Mouse (Mus musculus): Measurements from ENCODE around the gene Nup210. TPM values are rescaled to one million over a fixed set of nuclear protein-coding genes. Genes with fewer than 3 reads are reported as not detected.
A peak's percentile ranks its signal among the peaks of the same experiment; 100 is the strongest.

The Nup210 gene
- polyA plus RNA-seq (2012; ENCODE audit: insufficient read depth, insufficient read length, low replicate concordance, missing spikeins), result not detected in 2 replicates

DNA sequence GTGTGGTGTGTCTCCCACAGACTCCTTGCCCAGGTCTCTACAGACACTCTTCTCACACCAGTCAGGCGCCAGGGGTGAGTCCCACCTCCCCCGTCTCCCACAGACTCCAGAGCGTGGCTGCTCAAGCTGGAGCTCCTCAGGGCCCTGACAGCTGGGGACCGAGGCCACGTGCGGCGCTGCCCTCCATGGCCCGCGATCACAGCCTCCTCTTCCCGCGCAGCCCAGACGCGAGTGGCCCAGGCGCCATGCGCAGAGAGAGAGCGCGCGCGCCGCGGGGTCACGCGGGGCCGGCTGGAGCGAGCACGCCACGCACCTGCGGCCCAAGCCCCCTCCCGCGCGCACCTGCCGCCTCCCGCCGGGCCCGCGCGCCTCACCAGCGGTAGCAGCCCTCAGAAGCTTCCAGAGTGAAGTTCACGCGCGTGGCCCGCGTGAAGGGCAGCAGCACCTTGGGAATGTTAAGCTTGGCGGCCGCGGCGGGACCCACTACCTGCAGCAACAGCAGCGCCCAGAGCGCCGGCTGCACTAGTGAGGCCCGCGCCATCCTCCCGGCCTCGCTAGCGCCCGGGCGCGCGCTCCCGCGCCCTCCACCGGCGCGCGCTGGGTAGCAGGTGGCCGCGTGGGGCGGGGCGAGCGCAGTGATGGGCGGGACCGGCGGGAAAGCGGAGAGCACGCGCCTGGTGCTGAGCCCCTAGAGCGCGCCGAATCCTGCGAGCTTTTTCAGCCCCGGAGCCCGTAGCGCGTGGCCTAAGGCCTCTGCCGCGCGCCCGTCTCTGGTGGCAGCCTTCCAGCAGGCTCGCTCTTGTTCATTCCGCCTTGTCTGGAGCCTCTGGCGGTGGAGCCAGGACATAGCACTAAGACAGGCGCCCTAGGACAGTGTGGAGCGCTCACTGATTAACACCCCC is at the start of gene Nup210:
Gene Nup210, minus strand, starts transcription at position 586 of the 902 bp plus-strand sequence.
- Histone ChIP-seq H3K27ac (ENCODE audit: insufficient read depth, low read depth, low read length) (peak within 1 kb of the TSS; percentile 80), H3K4me1 (ENCODE audit: control insufficient read depth, insufficient read depth, low read length) (peaks cover 12% of the 10 kb centered on the region), H3K4me3 (ENCODE audit: insufficient read depth, low read depth, low read length) (peak within 1 kb of the TSS; percentile 77)
- TF ChIP-seq CTCF (IDR thresholded peaks at IDR 0.05; ENCODE audit: insufficient read depth, low read depth, low read length) (peak; percentile 73), POLR2A (IDR thresholded peaks at IDR 0.05; ENCODE audit: insufficient read depth, low read depth, low read length) (peak; percentile 94)
- under 1% methylated on average over 93 of the region's 93 CpGs for whole genome bisulfite sequencing

DNA sequence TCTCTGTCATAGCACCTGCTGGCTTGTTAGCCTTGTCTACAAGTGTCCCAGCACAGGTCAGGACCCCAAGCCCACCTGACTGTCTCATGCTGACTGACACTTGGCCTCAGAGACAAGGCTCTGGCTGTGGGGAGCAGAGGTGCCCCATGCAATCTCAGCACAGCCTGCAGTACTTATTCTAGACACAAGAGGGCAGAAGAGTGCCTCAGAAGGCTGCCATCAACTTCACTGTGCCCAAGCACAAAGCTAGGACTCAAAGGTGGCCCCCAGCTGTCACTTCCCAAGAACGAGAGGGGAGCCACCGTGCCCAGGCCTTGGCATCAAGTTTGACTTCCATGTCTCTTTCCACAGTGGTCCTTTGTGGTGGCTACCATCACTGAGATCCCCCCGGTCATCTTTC is 48.6 kb upstream of the Nup210 start:
- 30% methylated on average over 3 of the region's 3 CpGs for WGBS
- no peak overlapping the region for H3K4me3 ChIP-seq (ENCODE audit: insufficient read depth, low read depth, low read length)
- TF ChIP-seq CTCF (IDR thresholded peaks at IDR 0.05; ENCODE audit: insufficient read depth, low read depth, low read length) (0 out of 2 replicates have a peak, but pooled peaks have one; percentile 40), POLR2A (IDR thresholded peaks at IDR 0.05; ENCODE audit: insufficient read depth, low read depth, low read length) (no peak)
- H3K27ac ChIP-seq (ENCODE audit: insufficient read depth, low read depth, low read length), result no peak overlapping the region
- peaks cover 11% of the 10 kb centered on the region for H3K4me1 ChIP-seq (ENCODE audit: control insufficient read depth, insufficient read depth, low read length)

DNA sequence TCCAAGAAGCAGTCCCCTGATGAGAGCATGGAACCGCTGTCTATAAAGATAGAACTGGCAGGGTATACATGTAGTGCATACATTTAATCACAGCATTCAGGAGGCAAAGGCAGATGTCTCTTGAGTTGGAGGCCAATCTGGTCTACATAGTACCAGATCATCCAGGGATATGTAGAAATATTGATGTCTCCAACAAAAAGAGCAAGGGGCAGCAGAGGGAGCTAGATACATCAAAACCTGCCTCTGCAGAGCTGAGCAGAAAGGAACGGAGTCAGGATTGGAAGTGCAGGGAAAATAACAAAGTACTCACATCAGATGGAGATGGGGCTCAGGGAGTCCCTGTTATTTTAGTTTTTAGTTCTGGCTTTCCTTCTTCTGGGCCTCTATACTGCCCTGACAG is 48.0 kb upstream of the Nup210 start:
- no peak overlapping the region for H3K27ac ChIP-seq (ENCODE audit: insufficient read depth, low read depth, low read length)
- H3K4me1 ChIP-seq (ENCODE audit: control insufficient read depth, insufficient read depth, low read length), result peaks cover 16% of the 10 kb centered on the region
- 55% methylated on average over 2 of the region's 2 CpGs for WGBS
- H3K4me3 ChIP-seq (ENCODE audit: insufficient read depth, low read depth, low read length), result no peak overlapping the region
- TF ChIP-seq CTCF (IDR thresholded peaks at IDR 0.05; ENCODE audit: insufficient read depth, low read depth, low read length) (no peak), POLR2A (IDR thresholded peaks at IDR 0.05; ENCODE audit: insufficient read depth, low read depth, low read length) (no peak)

DNA sequence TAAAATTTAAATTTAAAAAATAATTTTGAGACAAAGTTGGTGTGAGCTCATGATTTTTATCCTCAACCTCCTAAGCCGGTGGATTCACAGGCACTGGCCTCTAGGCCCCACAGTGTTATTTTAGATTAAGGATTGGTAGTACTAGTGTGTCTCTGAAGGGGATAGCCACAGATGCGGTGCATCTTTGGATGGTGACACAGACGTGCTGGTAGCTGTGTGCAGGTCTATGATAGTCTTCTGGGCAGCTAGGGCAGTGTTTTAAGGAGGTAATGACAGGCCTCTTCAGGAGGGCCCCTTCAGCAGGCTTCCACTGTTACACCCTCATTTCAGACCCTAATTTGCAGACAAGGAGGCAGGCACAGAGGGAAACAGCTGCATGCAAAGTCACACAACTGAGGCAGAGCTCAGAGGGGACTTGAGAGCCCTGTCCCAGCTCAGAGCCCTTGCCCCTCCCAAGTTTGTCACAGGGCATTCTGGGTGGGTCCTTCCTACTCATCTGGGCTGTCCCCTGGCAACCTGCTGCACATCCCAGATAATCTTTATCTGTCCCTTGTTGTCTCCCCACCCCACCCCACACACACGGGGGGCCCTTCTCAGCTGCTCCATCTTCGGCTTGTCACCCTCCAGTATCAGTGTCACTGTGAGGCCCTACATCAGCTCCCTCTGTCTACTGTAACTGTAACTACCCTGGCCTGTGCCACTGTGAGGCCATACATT is 46.7 kb upstream of the Nup210 start:
- Histone ChIP-seq H3K4me3 (ENCODE audit: insufficient read depth, low read depth, low read length) (no peak overlapping the region), H3K4me1 (ENCODE audit: control insufficient read depth, insufficient read depth, low read length) (peaks cover 25% of the 10 kb centered on the region), H3K27ac (ENCODE audit: insufficient read depth, low read depth, low read length) (no peak overlapping the region)
- TF ChIP-seq CTCF (IDR thresholded peaks at IDR 0.05; ENCODE audit: insufficient read depth, low read depth, low read length), result no peak
- 67% methylated on average over 5 of the region's 5 CpGs for WGBS

DNA sequence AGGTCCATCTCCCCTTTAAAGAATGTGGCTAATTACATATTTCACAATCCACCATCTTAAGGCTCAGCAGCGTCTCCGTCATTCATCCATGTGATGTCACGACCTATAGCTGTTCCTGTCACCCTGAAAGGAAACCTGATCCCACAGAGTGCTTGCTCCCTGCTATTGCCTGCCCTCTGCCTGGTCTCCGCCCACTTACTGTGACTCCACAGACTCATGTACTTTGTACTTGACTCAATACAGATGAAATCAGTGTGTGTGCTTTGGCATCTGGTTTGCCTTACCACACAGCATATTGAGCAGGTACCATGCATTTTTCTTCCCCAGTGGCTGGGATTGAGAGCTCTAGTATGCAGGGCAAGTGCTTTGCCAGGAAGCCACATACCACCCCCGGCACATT is 45.7 kb upstream of the Nup210 start:
- Histone ChIP-seq H3K4me3 (ENCODE audit: insufficient read depth, low read depth, low read length) (no peak overlapping the region), H3K27ac (ENCODE audit: insufficient read depth, low read depth, low read length) (no peak overlapping the region), H3K4me1 (ENCODE audit: control insufficient read depth, insufficient read depth, low read length) (peaks cover 30% of the 10 kb centered on the region)
- 96% methylated on average over 5 of the region's 5 CpGs for WGBS
- TF ChIP-seq POLR2A (IDR thresholded peaks at IDR 0.05; ENCODE audit: insufficient read depth, low read depth, low read length) (no peak), CTCF (IDR thresholded peaks at IDR 0.05; ENCODE audit: insufficient read depth, low read depth, low read length) (no peak)

DNA sequence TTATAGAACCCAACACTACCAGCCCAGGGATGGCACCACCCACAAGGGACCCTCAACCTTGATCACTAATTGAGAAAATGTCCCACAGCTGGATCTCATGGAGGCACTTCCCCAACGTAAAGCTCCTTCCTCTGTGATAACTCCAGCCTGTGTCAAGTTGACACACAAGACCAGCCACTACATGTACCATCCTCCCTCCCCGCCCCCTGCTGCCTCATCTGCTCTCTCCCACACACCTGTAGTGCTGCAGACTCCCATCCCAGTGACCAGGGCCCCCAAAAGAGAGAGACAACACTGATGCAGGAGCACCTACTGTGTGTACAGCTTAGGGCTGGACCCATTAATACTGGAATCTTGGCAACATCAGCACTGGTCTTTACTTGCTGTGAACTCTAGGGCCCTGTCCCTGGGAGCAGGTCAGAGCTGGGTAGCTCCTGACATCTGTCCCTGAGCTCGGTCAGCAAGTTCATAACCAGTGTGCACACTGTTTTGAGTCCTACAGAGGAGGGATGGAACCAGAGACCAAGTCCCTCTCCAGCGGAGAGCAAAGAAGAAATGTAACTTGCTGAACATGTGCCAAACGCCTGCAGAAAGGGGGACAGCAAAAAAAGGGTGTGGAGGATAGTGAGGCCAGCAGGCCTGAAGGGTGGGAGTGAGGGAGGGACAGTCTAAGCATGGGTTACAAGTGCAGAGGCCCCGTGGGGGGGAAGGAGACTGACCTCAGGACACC is 45.0 kb upstream of the Nup210 start:
- WGBS, result 80% methylated on average over 6 of the region's 6 CpGs
- H3K4me3 ChIP-seq (ENCODE audit: insufficient read depth, low read depth, low read length), result no peak overlapping the region
- TF ChIP-seq CTCF (IDR thresholded peaks at IDR 0.05; ENCODE audit: insufficient read depth, low read depth, low read length), result no peak
- TF ChIP-seq POLR2A (IDR thresholded peaks at IDR 0.05; ENCODE audit: insufficient read depth, low read depth, low read length), result no peak
- H3K4me1 ChIP-seq (ENCODE audit: control insufficient read depth, insufficient read depth, low read length), result peaks cover 34% of the 10 kb centered on the region
- H3K27ac ChIP-seq (ENCODE audit: insufficient read depth, low read depth, low read length), result no peak overlapping the region

DNA sequence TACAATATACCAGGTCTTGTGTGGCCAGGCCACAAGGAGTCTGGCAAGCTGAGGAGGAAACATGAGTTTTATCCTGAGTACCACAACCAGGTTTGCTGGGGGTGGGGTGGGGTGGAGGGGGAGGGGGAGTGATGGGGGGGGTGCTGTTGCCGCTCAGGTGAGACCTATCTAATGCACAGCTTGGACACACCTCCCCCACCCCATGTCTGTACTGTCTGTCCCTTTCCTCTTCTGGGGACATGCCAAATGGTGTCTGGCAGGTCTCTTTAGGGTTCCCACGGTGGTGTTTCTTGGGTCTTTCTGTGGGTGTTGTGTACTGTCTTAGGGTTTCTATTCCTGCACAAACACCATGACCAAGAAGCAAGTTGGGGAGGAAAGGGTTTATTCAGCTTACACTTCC is 44.3 kb upstream of the Nup210 start:
- 60% methylated on average over 2 of the region's 2 CpGs for WGBS
- TF ChIP-seq CTCF (IDR thresholded peaks at IDR 0.05; ENCODE audit: insufficient read depth, low read depth, low read length) (no peak), POLR2A (IDR thresholded peaks at IDR 0.05; ENCODE audit: insufficient read depth, low read depth, low read length) (no peak)
- no peak overlapping the region for H3K27ac ChIP-seq (ENCODE audit: insufficient read depth, low read depth, low read length)
- no peak overlapping the region for H3K4me3 ChIP-seq (ENCODE audit: insufficient read depth, low read depth, low read length)
- H3K4me1 ChIP-seq (ENCODE audit: control insufficient read depth, insufficient read depth, low read length), result peaks cover 36% of the 10 kb centered on the region

DNA sequence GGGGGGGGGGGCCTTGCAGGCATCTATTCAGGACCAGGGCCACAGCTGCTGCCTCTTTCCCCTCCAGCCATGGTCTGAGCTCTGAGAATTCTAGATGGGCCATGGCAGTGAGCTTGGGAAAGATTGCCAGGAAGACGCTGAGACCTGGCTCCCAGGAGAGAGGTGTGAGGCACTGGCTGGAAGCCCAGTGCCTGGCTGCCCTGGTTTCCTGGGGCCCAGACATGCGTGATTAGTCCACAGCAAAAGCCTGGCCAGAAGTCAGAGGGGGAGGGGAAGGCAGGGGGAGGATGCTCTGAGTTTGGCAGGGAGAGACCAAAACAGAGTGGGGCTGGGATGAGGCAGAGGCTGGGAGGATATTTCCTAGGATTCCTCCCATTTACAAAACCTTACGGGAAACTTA is 43.8 kb upstream of the Nup210 start:
- H3K4me3 ChIP-seq (ENCODE audit: insufficient read depth, low read depth, low read length), result no peak overlapping the region
- H3K27ac ChIP-seq (ENCODE audit: insufficient read depth, low read depth, low read length), result no peak overlapping the region
- H3K4me1 ChIP-seq (ENCODE audit: control insufficient read depth, insufficient read depth, low read length), result peaks cover 37% of the 10 kb centered on the region
- 25% methylated on average over 3 of the region's 3 CpGs for WGBS
- TF ChIP-seq POLR2A (IDR thresholded peaks at IDR 0.05; ENCODE audit: insufficient read depth, low read depth, low read length) (no peak), CTCF (IDR thresholded peaks at IDR 0.05; ENCODE audit: insufficient read depth, low read depth, low read length) (no peak)

All from olfactory bulb, adult 2 months (tissue).